Mouse (Mus musculus) olfactory bulb, adult 2 months (tissue): ENCODE data around the gene Trank1. TPM values are rescaled to one million over a fixed set of nuclear protein-coding genes. Genes with fewer than 3 reads are reported as not detected.

Experiments
- H3K27ac ChIP-seq: fragments of 200-500 bp; 2 replicates; pipeline ENCODE4 v1.5.1; 2012; ENCODE audit warnings: low read depth, low read length; ENCODE audit not compliant: insufficient read depth
- H3K4me1 ChIP-seq: fragments of 200-500 bp; 2 replicates; pipeline ENCODE4 v1.6.1; 2012; ENCODE audit warnings: low read length; ENCODE audit not compliant: control insufficient read depth, insufficient read depth
- H3K4me3 ChIP-seq: fragments of 200-500 bp; 2 replicates; pipeline ENCODE4 v1.5.1; 2012; ENCODE audit warnings: mild to moderate bottlenecking, low read depth, low read length, moderate library complexity; ENCODE audit not compliant: insufficient read depth
- CTCF ChIP-seq: fragments of 200-500 bp; IDR thresholded peaks from 2 replicates; pipeline ENCODE4 v1.5.1; 2012; ENCODE audit warnings: low read depth, mild to moderate bottlenecking, low read length, moderate library complexity; ENCODE audit not compliant: insufficient read depth
- POLR2A ChIP-seq: fragments of 200-500 bp; IDR thresholded peaks from 2 replicates; pipeline ENCODE4 v1.6.1; 2012; ENCODE audit warnings: mild to moderate bottlenecking, low read depth, low read length, moderate library complexity; ENCODE audit not compliant: insufficient read depth
- WGBS: fragments of 180-500 bp; shearing (Covaris S2); methylation state at CpG from one replicate; pipeline ENCODE4 v1.1.7; 2018; 5-methylcytosine and 5-hydroxymethylcytosine counted together
- polyA plus RNA-seq: library from polyadenylated mRNA; stranded (reverse); fragments of >200 nt; gene quantifications from 2 replicates; pipeline ENCODE4 v1.2.4, GENCODE M21; 2012; ENCODE audit warnings: low replicate concordance; ENCODE audit not compliant: missing spikeins, insufficient read depth, insufficient read length

The Trank1 gene
- 43.4 and 47.9 TPM in 2 replicates for polyA plus RNA-seq

DNA sequence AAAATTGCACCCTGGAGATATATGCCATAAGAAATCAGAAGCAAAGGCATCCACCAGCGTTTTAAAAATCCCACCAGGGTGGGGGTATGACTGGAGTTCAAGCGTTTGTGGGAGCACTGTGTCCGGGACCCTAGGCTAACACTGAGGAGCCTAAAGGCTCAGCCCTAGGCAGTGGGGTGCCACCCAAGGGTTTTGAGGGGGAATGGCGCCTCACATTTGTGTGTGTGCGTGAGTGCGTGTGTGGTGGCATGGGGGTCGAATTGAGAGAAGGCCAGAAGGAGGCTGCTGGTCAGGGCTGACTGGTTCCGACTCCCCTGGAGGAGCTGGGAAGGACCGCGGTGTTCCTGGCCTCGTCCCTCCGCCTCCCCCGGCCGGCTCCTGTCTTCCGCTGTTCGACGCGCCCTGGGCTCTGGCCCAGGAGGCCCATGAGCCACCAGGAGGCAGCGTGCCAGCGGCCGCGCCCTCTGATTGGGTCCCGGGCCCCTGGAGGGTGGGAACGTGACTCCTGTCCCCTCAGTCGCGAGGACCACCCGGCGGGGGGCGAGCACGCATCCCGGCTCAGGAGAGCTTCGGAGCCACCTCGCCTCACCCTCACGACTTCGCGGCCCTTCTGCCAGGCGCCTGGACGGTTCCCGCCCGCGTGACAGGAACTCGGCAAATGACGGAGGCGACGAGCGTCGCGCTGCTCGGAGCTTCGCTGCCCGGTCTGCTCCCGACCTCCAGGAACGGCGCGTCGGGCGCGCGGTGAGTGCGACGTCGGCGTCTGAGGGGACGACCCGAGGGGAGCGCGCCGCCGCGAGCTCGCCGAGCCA, at the start of gene Trank1:
TSS of gene Trank1 (plus strand) at position 709 of the 812 bp plus-strand sequence.
- TF ChIP-seq POLR2A (peak; percentile 56; the same call in 1 of the 2 replicates), CTCF (no peak)
- Histone ChIP-seq H3K4me3 (peak within 1 kb of the TSS; percentile 64), H3K27ac (peak within 1 kb of the TSS; percentile 77), H3K4me1 (peaks cover 7% of the 10 kb centered on the region; the same call in 1 of the 2 replicates)
- whole genome bisulfite sequencing = 6% methylated on average over 71 of the region's 72 CpGs

- Histone ChIP-seq H3K4me3 (no peak overlapping the region), H3K4me1 (no peaks in the 10 kb centered on the region), H3K27ac (no peak overlapping the region)
- 96% methylated on average over 2 of the region's 2 CpGs for WGBS
- TF ChIP-seq CTCF (no peak), POLR2A (no peak)
Observed at GRCm38 (mm10) chr9:111267998-111268397, 43.5 kb upstream of the Trank1 start.

- peaks cover 3% of the 10 kb centered on the region for H3K4me1 ChIP-seq
- TF ChIP-seq POLR2A (no peak), CTCF (no peak)
- H3K27ac ChIP-seq = peak overlapping the region; percentile 68
- peak overlapping the region; percentile 68 for H3K4me3 ChIP-seq
- WGBS = 14% methylated on average over 5 of the region's 5 CpGs
Observed at GRCm38 (mm10) chr9:111270606-111271005, 40.9 kb upstream of the Trank1 start.

DNA sequence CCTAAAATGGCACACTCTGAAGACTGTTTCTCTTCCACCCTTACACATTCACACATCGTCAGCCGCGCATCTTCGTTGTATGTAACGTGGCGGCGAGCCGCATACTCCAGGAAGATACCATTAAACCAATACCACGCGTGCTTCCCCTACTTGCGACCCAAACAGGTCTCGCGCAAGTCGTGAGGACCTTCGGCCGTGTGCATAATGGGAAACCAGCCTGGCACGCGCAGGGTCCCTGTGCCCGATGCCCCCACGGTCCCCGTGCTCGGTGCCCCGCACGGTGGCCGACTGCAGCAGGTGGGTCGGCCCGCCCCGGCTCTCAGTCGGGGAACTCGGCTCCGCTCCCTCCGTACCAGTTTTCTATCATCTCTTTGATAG, 40.5 kb upstream of the Trank1 start:
- TF ChIP-seq POLR2A = 0 out of 2 replicates have a peak, but pooled peaks have one; percentile 33
- no peak for TF ChIP-seq CTCF
- Histone ChIP-seq H3K4me1 (peaks cover 3% of the 10 kb centered on the region), H3K4me3 (peak overlapping the region; percentile 68), H3K27ac (peak overlapping the region; percentile 68)
- under 1% methylated on average over 32 of the region's 32 CpGs for WGBS

DNA sequence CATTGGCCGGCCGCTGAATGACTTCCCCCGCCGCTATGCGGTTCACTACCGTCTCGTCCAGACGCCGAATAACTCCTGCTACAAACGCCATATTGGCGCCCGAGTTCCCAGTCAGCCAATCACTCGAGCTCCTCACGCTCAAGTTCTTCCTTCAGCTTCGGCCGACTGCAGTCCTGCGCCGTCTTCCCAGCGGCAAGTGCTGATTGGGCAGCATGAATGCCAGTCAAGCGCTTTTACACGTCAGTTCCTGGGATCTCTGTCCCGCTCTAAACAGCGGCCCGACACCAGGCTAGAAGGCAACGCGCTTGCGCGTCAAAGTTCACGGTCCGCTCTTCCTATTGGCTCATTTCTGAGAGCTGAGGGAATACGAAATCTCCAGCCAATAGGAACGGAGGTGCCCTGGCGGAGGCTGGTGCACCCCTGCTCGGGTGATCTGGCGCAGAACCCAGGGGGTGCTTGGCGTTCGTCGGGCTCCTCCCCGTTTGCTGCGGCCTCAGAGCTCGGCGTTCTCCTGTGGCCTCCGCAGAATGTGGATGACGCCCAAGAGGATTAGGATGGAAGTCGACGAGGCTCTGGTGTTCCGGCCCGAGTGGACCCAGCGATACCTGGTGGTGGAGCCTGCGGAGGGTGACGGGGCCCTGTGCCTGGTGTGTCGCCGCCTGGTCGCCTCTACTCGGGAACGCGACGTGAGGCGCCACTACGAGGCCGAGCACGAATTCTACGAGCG, 39.9 kb upstream of the Trank1 start, which contains the start of the genes Mlh1 and Epm2aip1:
TSS of gene Mlh1 (minus strand) at position 358 of the 727 bp plus-strand sequence.
TSS of gene Epm2aip1 (plus strand) at position 496 of the 727 bp plus-strand sequence.
- TF ChIP-seq POLR2A (peak; percentile 74), CTCF (no peak)
- H3K27ac ChIP-seq = peak within 1 kb of the TSS; percentile 80
- WGBS = under 1% methylated on average over 64 of the region's 64 CpGs
- H3K4me3 ChIP-seq = peak within 1 kb of the TSS; percentile 68
- peaks cover 3% of the 10 kb centered on the region for H3K4me1 ChIP-seq

- TF ChIP-seq POLR2A = no peak
- H3K4me1 ChIP-seq = peaks cover 3% of the 10 kb centered on the region
- 4% methylated on average over 19 of the region's 19 CpGs for WGBS
Observed at GRCm38 (mm10) chr9:111272356-111272755, 39.2 kb upstream of the Trank1 start.

GRCm38 (mm10) chr9:111272996-111273785, 38.3 kb upstream of the Trank1 start:
- 49% methylated on average over 15 of the region's 15 CpGs for WGBS
- TF ChIP-seq CTCF (no peak), POLR2A (no peak)
- H3K27ac ChIP-seq = no peak overlapping the region

More at GRCm38 (mm10) chr9:111272356-111272755, 39.2 kb upstream of the Trank1 start:
- peak overlapping the region; percentile 67 for H3K4me3 ChIP-seq
- H3K27ac ChIP-seq = peak overlapping the region; percentile 80

GRCm38 (mm10) chr9:111273958-111274357, 37.6 kb upstream of the Trank1 start:
- 54% methylated on average over 1 of the region's 1 CpGs for WGBS
- H3K27ac ChIP-seq = no peak overlapping the region
- no peak overlapping the region for H3K4me3 ChIP-seq
- H3K4me1 ChIP-seq = peaks cover 3% of the 10 kb centered on the region
- no peak for TF ChIP-seq POLR2A
- no peak for TF ChIP-seq CTCF

More at GRCm38 (mm10) chr9:111272996-111273785, 38.3 kb upstream of the Trank1 start:
- H3K4me3 ChIP-seq = peak overlapping the region; percentile 67
- H3K4me1 ChIP-seq = peaks cover 3% of the 10 kb centered on the region
